Mouse (Mus musculus) neural tube, embryonic 14.5 days (tissue): ENCODE results near the gene Chrnb1. TPM values are rescaled to one million over a fixed set of nuclear protein-coding genes. Genes with fewer than 3 reads are reported as not detected.

Experiments
- ATAC-seq: fragments of 200-750 bp; cut with Nextera tagmentation; 2 replicates; pipeline ENCODE4 v1.8.0; 2017; ENCODE audit warnings: low read depth, mild to moderate bottlenecking, moderate TSS enrichment, moderate library complexity
- H3K27ac ChIP-seq: fragments of 300-500 bp; sonication (generic); 2 replicates; pipeline ENCODE4 v1.5.1; 2014; ENCODE audit warnings: low read depth, mild to moderate bottlenecking, control low read depth, low read length, moderate library complexity, mixed read lengths
- H3K27me3 ChIP-seq: fragments of 300-500 bp; sonication (generic); 2 replicates; pipeline ENCODE4 v1.6.1; 2014; ENCODE audit warnings: low read length; ENCODE audit not compliant: control insufficient read depth, insufficient read depth
- H3K36me3 ChIP-seq: fragments of 300-500 bp; sonication (generic); 2 replicates; pipeline ENCODE4 v1.6.1; 2014; ENCODE audit warnings: low read length, mixed read lengths; ENCODE audit not compliant: control insufficient read depth, insufficient read depth
- H3K4me1 ChIP-seq: fragments of 300-500 bp; sonication (generic); 2 replicates; pipeline ENCODE4 v1.6.1; 2014; ENCODE audit warnings: low read length; ENCODE audit not compliant: control insufficient read depth, insufficient read depth
- H3K4me2 ChIP-seq: fragments of 300-500 bp; sonication (generic); 2 replicates; pipeline ENCODE4 v1.6.1; 2014; ENCODE audit warnings: mild to moderate bottlenecking, low read depth, low read length, control low read depth
- H3K4me3 ChIP-seq: fragments of 300-500 bp; sonication (generic); 2 replicates; pipeline ENCODE4 v1.5.1; 2014; ENCODE audit warnings: low read depth, low read length, control low read depth, mixed read lengths
- H3K9ac ChIP-seq: fragments of 300-500 bp; sonication (generic); replicated peaks from 2 replicates; pipeline ENCODE4 v1.6.1; 2014; ENCODE audit warnings: low read depth, mild to moderate bottlenecking, control low read depth, low read length, mixed read lengths
- H3K9me3 ChIP-seq: fragments of 300-500 bp; sonication (generic); 2 replicates; pipeline ENCODE4 v1.6.1; 2016; ENCODE audit warnings: low read length; ENCODE audit not compliant: control insufficient read depth
- WGBS: fragments of 180-500 bp; shearing (Covaris S2); extraction: QIAGEN DNeasy Blood & Tissue Kit; methylation state at CpG from one replicate; pipeline ENCODE4 v1.1.7; 2014; 5-methylcytosine and 5-hydroxymethylcytosine counted together
- polyA plus RNA-seq: library from polyadenylated mRNA; unstranded; fragments of >200 nt; fragmentation: Nextera tagmentation; extraction: Ambion mirVana; gene quantifications from 2 replicates; pipeline ENCODE4 v1.2.1, GENCODE M21; 2014

Chrnb1 gene
- polyA plus RNA-seq, 1 experiment from 2014 or later = 0.78 TPM

- peak within 1 kb of the TSS; percentile 90 for H3K9ac ChIP-seq
- H3K27ac ChIP-seq = peak within 1 kb of the TSS; percentile 94
- H3K4me2 ChIP-seq = peak within 1 kb of the TSS; percentile 79
- H3K9me3 ChIP-seq = no peaks in the 10 kb centered on the region
- H3K4me1 ChIP-seq = peaks cover 44% of the 10 kb centered on the region
- peak within 1 kb of the TSS; percentile 50 for H3K4me3 ChIP-seq
- under 1% methylated on average over 34 of the region's 36 CpGs for WGBS
- no peaks in the 10 kb centered on the region for H3K27me3 ChIP-seq
- no peaks in the 10 kb centered on the region for H3K36me3 ChIP-seq
- peak; percentile 96 for ATAC-seq
Measured at GRCm38 (mm10) chr11:69758478-69758970, 37.2 kb downstream of the Chrnb1 start, which contains the start of gene Polr2a. Gene Polr2a (minus strand): TSS chr11:69758637.

GRCm38 (mm10) chr11:69758090-69758456, 37.7 kb downstream of the Chrnb1 start:
- peak overlapping the region; percentile 50 for H3K4me3 ChIP-seq
- peaks cover 44% of the 10 kb centered on the region for H3K4me1 ChIP-seq
- no peaks in the 10 kb centered on the region for H3K27me3 ChIP-seq
- H3K27ac ChIP-seq = peak overlapping the region; percentile 94
- no peaks in the 10 kb centered on the region for H3K9me3 ChIP-seq
- peak overlapping the region; percentile 79 for H3K4me2 ChIP-seq
- WGBS = 3% methylated on average over 26 of the region's 26 CpGs
- H3K9ac ChIP-seq = peak overlapping the region; percentile 90
- ATAC-seq = peak; percentile 85
- H3K36me3 ChIP-seq = no peaks in the 10 kb centered on the region

- H3K27ac ChIP-seq = peak overlapping the region; percentile 94
- peak overlapping the region; percentile 50 for H3K4me3 ChIP-seq
- WGBS = 45% methylated on average over 9 of the region's 9 CpGs
- H3K36me3 ChIP-seq = no peaks in the 10 kb centered on the region
- H3K4me2 ChIP-seq = peak overlapping the region; percentile 79
- H3K4me1 ChIP-seq = peaks cover 49% of the 10 kb centered on the region
- H3K9me3 ChIP-seq = no peaks in the 10 kb centered on the region
- no peaks in the 10 kb centered on the region for H3K27me3 ChIP-seq
- ATAC-seq = no peak
- peak overlapping the region; percentile 90 for H3K9ac ChIP-seq
Measured at GRCm38 (mm10) chr11:69757303-69758089, 38.2 kb downstream of the Chrnb1 start.

DNA sequence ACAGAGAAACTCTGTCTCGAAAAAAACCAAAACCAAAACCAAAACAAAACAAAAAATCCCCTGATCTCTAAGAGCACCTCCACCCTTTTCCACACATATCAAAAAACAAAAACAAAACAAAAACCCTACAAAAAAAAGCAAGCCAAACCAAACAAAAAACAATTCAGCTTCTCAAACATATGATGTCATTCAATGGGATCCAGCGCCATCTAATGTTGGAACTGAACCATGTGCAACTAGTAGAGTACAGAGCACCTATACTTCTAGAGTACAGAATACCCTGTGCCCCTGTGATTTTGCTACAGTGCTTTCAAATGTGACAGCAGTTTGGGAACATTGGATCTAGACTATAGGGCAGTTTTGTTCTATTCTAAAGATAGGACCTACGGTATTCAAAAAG, 41.0 kb downstream of the Chrnb1 start:
- H3K36me3 ChIP-seq = no peaks in the 10 kb centered on the region
- H3K9me3 ChIP-seq = no peaks in the 10 kb centered on the region
- H3K9ac ChIP-seq = no peak overlapping the region
- peak overlapping the region; percentile 37 for H3K4me2 ChIP-seq
- H3K27me3 ChIP-seq = no peaks in the 10 kb centered on the region
- 57% methylated on average over 3 of the region's 3 CpGs for WGBS
- no peak overlapping the region for H3K4me3 ChIP-seq
- H3K4me1 ChIP-seq = peaks cover 37% of the 10 kb centered on the region
- H3K27ac ChIP-seq = no peak overlapping the region
- no peak for ATAC-seq

DNA sequence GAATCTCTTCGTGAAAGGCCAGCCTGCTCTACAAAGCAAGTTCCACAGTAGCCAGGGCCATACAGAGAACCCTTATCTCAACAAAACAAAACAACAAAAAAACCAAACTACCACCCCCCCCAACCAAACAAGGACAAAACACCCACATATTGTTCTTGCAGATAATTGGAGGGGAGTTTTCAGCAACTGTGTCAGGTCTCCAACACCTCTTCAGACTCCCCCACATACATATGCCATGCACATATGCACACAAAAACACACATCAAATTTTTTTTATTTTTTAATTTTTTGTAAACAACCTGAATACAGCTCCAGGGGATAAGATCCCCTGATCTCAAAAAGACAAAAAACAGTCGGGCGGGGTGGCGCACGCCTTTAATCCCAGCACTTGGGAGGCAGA, 41.5 kb downstream of the Chrnb1 start:
- no peak for ATAC-seq
- WGBS = 94% methylated on average over 5 of the region's 5 CpGs
- H3K4me1 ChIP-seq = peaks cover 37% of the 10 kb centered on the region
- no peak overlapping the region for H3K9ac ChIP-seq
- H3K36me3 ChIP-seq = no peaks in the 10 kb centered on the region
- peak overlapping the region; percentile 37 for H3K4me2 ChIP-seq
- no peak overlapping the region for H3K27ac ChIP-seq
- no peaks in the 10 kb centered on the region for H3K9me3 ChIP-seq
- H3K4me3 ChIP-seq = no peak overlapping the region
- H3K27me3 ChIP-seq = no peaks in the 10 kb centered on the region

DNA sequence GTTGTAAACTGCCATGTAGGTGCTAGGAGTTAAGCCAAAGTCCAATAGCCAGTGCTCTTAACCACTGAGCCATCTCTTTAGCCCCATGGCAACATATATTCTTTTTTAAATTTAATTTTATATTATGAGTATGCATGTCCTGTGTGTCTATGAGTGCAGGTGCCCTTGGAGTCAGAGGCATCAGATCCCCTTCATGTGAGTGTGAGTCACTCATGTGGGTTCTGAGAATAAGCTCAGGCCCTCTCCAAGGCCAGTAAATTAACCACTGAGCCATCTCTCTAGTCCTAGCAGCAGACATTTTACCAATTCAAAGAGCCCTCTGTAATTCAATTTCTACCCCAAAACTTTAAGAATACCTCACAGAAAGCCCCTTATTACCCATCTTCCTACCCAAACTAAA, 43.1 kb downstream of the Chrnb1 start:
- Histone ChIP-seq H3K9me3 (no peaks in the 10 kb centered on the region), H3K27me3 (no peaks in the 10 kb centered on the region), H3K36me3 (no peaks in the 10 kb centered on the region), H3K4me1 (peaks cover 37% of the 10 kb centered on the region), H3K4me2 (no peak overlapping the region), H3K9ac (no peak overlapping the region), H3K4me3 (no peak overlapping the region), H3K27ac (no peak overlapping the region)
- no peak for ATAC-seq

GRCm38 (mm10) chr11:69751635-69752034, 44.1 kb downstream of the Chrnb1 start:
- Histone ChIP-seq H3K4me3 (no peak overlapping the region), H3K9me3 (no peaks in the 10 kb centered on the region), H3K4me2 (no peak overlapping the region), H3K27me3 (no peaks in the 10 kb centered on the region), H3K27ac (no peak overlapping the region), H3K9ac (no peak overlapping the region), H3K4me1 (peaks cover 27% of the 10 kb centered on the region), H3K36me3 (peaks cover 6% of the 10 kb centered on the region)
- no peak for ATAC-seq
- 83% methylated on average over 3 of the region's 3 CpGs for WGBS

Other genes starting within 250 kb of the Chrnb1 start
- gene Dnah2, start 246.8 kb downstream of the Chrnb1 start, polyA plus RNA-seq = 5.7 and 6.9 TPM in 2 replicates
- gene Efnb3, start 235.7 kb downstream of the Chrnb1 start, polyA plus RNA-seq = 23.2 and 35.6 TPM in 2 replicates
- 17.3 and 20.8 TPM in 2 replicates for gene Wrap53, start 215.7 kb downstream of the Chrnb1 start, polyA plus RNA-seq
- 54.6 and 68.8 TPM in 2 replicates for gene Trp53, start 215.6 kb downstream of the Chrnb1 start, polyA plus RNA-seq
- gene Atp1b2, start 190.0 kb downstream of the Chrnb1 start, polyA plus RNA-seq = 66.6 and 99.6 TPM in 2 replicates
- not detected in 2 replicates for gene Shbg, start 178.0 kb downstream of the Chrnb1 start, polyA plus RNA-seq
- 23.8 and 25.1 TPM in 2 replicates for gene Sat2, start 173.9 kb downstream of the Chrnb1 start, polyA plus RNA-seq
- gene Fxr2, start 163.0 kb downstream of the Chrnb1 start, polyA plus RNA-seq = 31.1 and 34.0 TPM in 2 replicates
- gene Sox15, start 140.6 kb downstream of the Chrnb1 start, polyA plus RNA-seq = not detected in 2 replicates
- gene Mpdu1, start 133.3 kb downstream of the Chrnb1 start, polyA plus RNA-seq = 40.7 and 63.4 TPM in 2 replicates
- gene Cd68, start 129.8 kb downstream of the Chrnb1 start, polyA plus RNA-seq = 3.7 and 11.2 TPM in 2 replicates
- gene Eif4a1, start 123.5 kb downstream of the Chrnb1 start, polyA plus RNA-seq = 503 and 643 TPM in 2 replicates
- 104 and 116 TPM in 2 replicates for gene Senp3, start 113.9 kb downstream of the Chrnb1 start, polyA plus RNA-seq
- gene Tnfsf13, start 110.2 kb downstream of the Chrnb1 start, polyA plus RNA-seq = 0.24 and 0.72 TPM in 2 replicates
- gene Tnfsf12, start 100.1 kb downstream of the Chrnb1 start, polyA plus RNA-seq = 2.1 and 3.4 TPM in 2 replicates
- gene Tnfsfm13, start 99.8 kb downstream of the Chrnb1 start, polyA plus RNA-seq = 0.75 and 1.8 TPM in 2 replicates
- gene Polr2a, start 37.3 kb downstream of the Chrnb1 start, polyA plus RNA-seq = 23.5 and 30.7 TPM in 2 replicates
- not detected in 2 replicates for gene Slc35g3, start 34.0 kb downstream of the Chrnb1 start, polyA plus RNA-seq
- gene Zbtb4, start 30.0 kb downstream of the Chrnb1 start, polyA plus RNA-seq = 4.3 and 6.0 TPM in 2 replicates
- gene Fgf11, start 5.9 kb upstream of the Chrnb1 start, polyA plus RNA-seq = 6.4 and 9.1 TPM in 2 replicates
- gene Tmem102, start 9.7 kb upstream of the Chrnb1 start, polyA plus RNA-seq = 0.68 and 0.76 TPM in 2 replicates
- not detected in 2 replicates for gene Gm39566, start 19.4 kb upstream of the Chrnb1 start, polyA plus RNA-seq
- 0.16 TPM in 1 of 2 replicates, not detected in the other for gene Spem2, start 22.5 kb upstream of the Chrnb1 start, polyA plus RNA-seq
- 0.35 and 0.40 TPM in 2 replicates for gene Spem1, start 26.2 kb upstream of the Chrnb1 start, polyA plus RNA-seq
- 24.2 and 31.3 TPM in 2 replicates for gene Nlgn2, start 41.8 kb upstream of the Chrnb1 start, polyA plus RNA-seq
- 306 and 377 TPM in 2 replicates for gene Tmem256, start 42.6 kb upstream of the Chrnb1 start, polyA plus RNA-seq
- 36.3 and 51.8 TPM in 2 replicates for gene Plscr3, start 50.4 kb upstream of the Chrnb1 start, polyA plus RNA-seq
- 0.28 TPM in 1 of 2 replicates, not detected in the other for gene Tnk1, start 62.8 kb upstream of the Chrnb1 start, polyA plus RNA-seq
- gene Tmem95, start 82.1 kb upstream of the Chrnb1 start, polyA plus RNA-seq = not detected in 2 replicates
- 0.80 and 2.0 TPM in 2 replicates for gene Kctd11, start 85.5 kb upstream of the Chrnb1 start, polyA plus RNA-seq
- gene Acap1, start 99.6 kb upstream of the Chrnb1 start, polyA plus RNA-seq = 0.17 and 0.33 TPM in 2 replicates
- gene 2810408A11Rik, start 105.0 kb upstream of the Chrnb1 start, polyA plus RNA-seq = 7.1 and 7.8 TPM in 2 replicates
- 26.2 and 27.8 TPM in 2 replicates for gene Neurl4, start 105.1 kb upstream of the Chrnb1 start, polyA plus RNA-seq
- gene Gps2, start 117.9 kb upstream of the Chrnb1 start, polyA plus RNA-seq = 58.5 and 65.4 TPM in 2 replicates
- 1,037 and 1,095 TPM in 2 replicates for gene Eif5a, start 126.0 kb upstream of the Chrnb1 start, polyA plus RNA-seq
- 5.9 and 11.1 TPM in 2 replicates for gene Ybx2, start 139.9 kb upstream of the Chrnb1 start, polyA plus RNA-seq
- gene Slc2a4, start 152.2 kb upstream of the Chrnb1 start, polyA plus RNA-seq = 2.7 and 3.7 TPM in 2 replicates
- gene Cldn7, start 168.8 kb upstream of the Chrnb1 start, polyA plus RNA-seq = 0.33 and 0.88 TPM in 2 replicates
- gene Ctdnep1, start 185.2 kb upstream of the Chrnb1 start, polyA plus RNA-seq = 26.5 and 27.1 TPM in 2 replicates
- gene Elp5, start 186.6 kb upstream of the Chrnb1 start, polyA plus RNA-seq = 159 and 175 TPM in 2 replicates
- gene Gabarap, start 195.2 kb upstream of the Chrnb1 start, polyA plus RNA-seq = 609 and 643 TPM in 2 replicates
- 28.8 and 37.8 TPM in 2 replicates for gene Phf23, start 199.8 kb upstream of the Chrnb1 start, polyA plus RNA-seq
- 19.0 and 19.2 TPM in 2 replicates for gene Dvl2, start 204.7 kb upstream of the Chrnb1 start, polyA plus RNA-seq
- 49.5 and 57.2 TPM in 2 replicates for gene Acadvl, start 219.5 kb upstream of the Chrnb1 start, polyA plus RNA-seq
- gene Dlg4, start 221.0 kb upstream of the Chrnb1 start, polyA plus RNA-seq = 24.9 and 31.6 TPM in 2 replicates